Mouse (Mus musculus) mammary gland, adult 2 months (tissue): ENCODE data around the gene Vmn1r11. TPM values are rescaled to one million over a fixed set of nuclear protein-coding genes. Genes with fewer than 3 reads are reported as not detected.

Experiments used
- polyA plus RNA-seq: library from polyadenylated mRNA; depleted of rRNA; stranded (reverse); fragments of >200 nt; gene quantifications from 2 replicates; pipeline ENCODE4 v1.2.3, GENCODE M21; 2012; ENCODE audit warnings: low replicate concordance; rRNA removed

Vmn1r11 gene
- polyA plus RNA-seq = not detected in 2 replicates

DNA sequence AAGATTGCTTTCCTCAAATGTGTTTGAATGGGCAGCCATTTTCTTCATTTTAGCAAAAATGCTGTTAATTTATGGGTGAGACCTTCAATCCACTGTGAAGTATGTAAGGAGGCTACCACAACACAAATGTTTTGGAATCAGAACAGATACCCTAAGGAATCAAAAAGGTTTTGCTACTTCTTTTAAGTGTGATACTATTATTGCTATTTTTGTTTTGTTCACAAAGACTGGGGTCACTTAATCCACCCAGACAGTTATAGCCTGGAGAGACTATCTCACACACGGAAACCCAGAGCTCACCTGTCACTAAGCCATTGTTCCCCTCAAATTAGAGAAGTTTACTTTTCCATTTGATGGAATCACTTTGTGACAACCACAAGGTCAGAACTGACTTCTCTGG, at the start of gene Vmn1r11:
Gene Vmn1r11, plus strand, starts transcription at position 301 of the 400 bp plus-strand sequence.

DNA sequence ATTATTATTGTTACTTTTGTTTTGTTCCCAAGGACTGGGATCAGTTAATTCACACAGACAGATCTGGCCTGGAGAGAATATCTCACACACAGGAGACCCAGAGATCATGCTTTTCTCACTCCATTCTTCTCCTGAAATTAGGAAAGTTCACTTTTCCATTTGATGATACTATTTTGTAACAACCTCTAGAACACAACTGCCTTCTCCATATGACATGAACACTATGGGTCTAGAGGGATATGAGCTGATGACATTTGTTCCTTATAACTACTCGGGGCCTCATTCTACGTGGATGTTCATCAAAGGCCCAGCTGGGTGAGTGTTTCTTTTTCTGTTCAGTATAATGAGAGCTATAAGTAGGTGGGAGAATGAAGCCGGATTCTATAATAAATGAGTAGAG, 24.1 kb upstream of the Vmn1r11 start, which contains the start of gene Vmn1r10:
Gene Vmn1r10, plus strand, starts transcription at position 301 of the 400 bp plus-strand sequence.

DNA sequence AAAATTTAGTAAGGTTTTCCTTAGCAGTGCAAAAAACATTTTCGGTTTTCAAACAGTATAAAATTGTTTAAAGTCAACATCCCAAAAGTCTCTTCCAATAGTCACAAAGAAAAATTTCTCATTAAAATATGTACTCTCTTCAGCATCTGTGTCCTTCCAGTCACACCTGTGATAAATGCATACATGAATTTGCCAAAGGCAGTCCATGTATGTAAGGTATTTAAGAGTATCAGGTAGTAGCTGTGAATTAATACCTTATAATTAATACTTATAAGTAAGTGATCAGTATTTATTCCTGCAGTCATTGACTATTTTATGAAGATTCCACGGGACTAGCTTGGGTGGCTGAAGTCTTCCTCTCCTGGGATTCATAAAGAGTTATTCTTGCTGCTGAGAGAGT, 23.4 kb downstream of the Vmn1r11 start, which contains the start of gene Vmn1r12:
Gene Vmn1r12, plus strand, starts transcription at position 301 of the 400 bp plus-strand sequence.

Other genes starting within 250 kb of the Vmn1r11 start
- 5.2 and 6.1 TPM in 2 replicates for gene Nt5c3, start 209.5 kb upstream of the Vmn1r11 start, polyA plus RNA-seq
- 0.06 TPM in 1 of 2 replicates, not detected in the other for gene Vmn1r4, start 209.4 kb upstream of the Vmn1r11 start, polyA plus RNA-seq
- gene Vmn1r5, start 163.2 kb upstream of the Vmn1r11 start, polyA plus RNA-seq = not detected in 2 replicates
- gene Vmn1r6, start 136.2 kb upstream of the Vmn1r11 start, polyA plus RNA-seq = not detected in 2 replicates
- not detected in 2 replicates for gene Vmn1r7, start 108.1 kb upstream of the Vmn1r11 start, polyA plus RNA-seq
- gene Vmn1r8, start 101.2 kb upstream of the Vmn1r11 start, polyA plus RNA-seq = not detected in 2 replicates
- not detected in 2 replicates for gene Vmn1r9, start 66.7 kb upstream of the Vmn1r11 start, polyA plus RNA-seq
- not detected in 2 replicates for gene Vmn1r10, start 24.0 kb upstream of the Vmn1r11 start, polyA plus RNA-seq
- not detected in 2 replicates for gene Vmn1r12, start 23.5 kb downstream of the Vmn1r11 start, polyA plus RNA-seq
- not detected in 2 replicates for gene Vmn1r13, start 69.8 kb downstream of the Vmn1r11 start, polyA plus RNA-seq
- gene Vmn1r14, start 98.2 kb downstream of the Vmn1r11 start, polyA plus RNA-seq = not detected in 2 replicates
- not detected in 2 replicates for gene Vmn1r15, start 124.5 kb downstream of the Vmn1r11 start, polyA plus RNA-seq
- gene Vmn1r16, start 196.0 kb downstream of the Vmn1r11 start, polyA plus RNA-seq = not detected in 2 replicates
- not detected in 2 replicates for gene Vmn1r17, start 230.3 kb downstream of the Vmn1r11 start, polyA plus RNA-seq